Mouse (Mus musculus) erythroblast, embryonic 14.5 days (primary cell): ENCODE measurements at regions not wholly inside any gene's neighbourhood (a gene's known extent, or its start where the extent isn't known, plus 50 kb on each side); places are given as distances from the start of the nearest gene placed in this dataset.

Experiments
- GATA1 ChIP-seq: IDR thresholded peaks from 2 replicates; pipeline ENCODE4 v1.6.1; 2012; ENCODE audit warnings: low read length, inconsistent platforms, mixed read lengths
- TAL1 ChIP-seq: IDR thresholded peaks from 3 replicates; pipeline ENCODE4 v1.6.1; 2012; ENCODE audit warnings: low read length, inconsistent platforms, mixed read lengths

GRCm38 (mm10) chr7:72513446-72513845 lies 207.0 kb upstream of the Mctp2 start:
- TF ChIP-seq TAL1 = no peak
- TF ChIP-seq GATA1 = no peak
